Mouse (Mus musculus): ENCODE measurements around the gene Ctnnd2. TPM values are rescaled to one million over a fixed set of nuclear protein-coding genes. Genes with fewer than 3 reads are reported as not detected.

The Ctnnd2 gene
- polyA plus RNA-seq, 1 experiment from 2014 or later = 5.8 TPM

- ATAC-seq (ENCODE audit: insufficient number of reproducible peaks, low FRiP score, low TSS enrichment, low read depth) = no peak
Measured at GRCm38 (mm10) chr15:30700762-30701161, 528.4 kb downstream of the Ctnnd2 start.

GRCm38 (mm10) chr15:30701592-30701991 is 529.2 kb downstream of the Ctnnd2 start:
- no peaks in the 10 kb centered on the region for H3K9me3 ChIP-seq (replicated peaks)
- H3K27ac ChIP-seq (replicated peaks) = no peak overlapping the region
- 78% methylated on average over 5 of the region's 5 CpGs for WGBS
- no peaks in the 10 kb centered on the region for H3K36me3 ChIP-seq
- no peaks in the 10 kb centered on the region for H3K4me1 ChIP-seq
- no peak overlapping the region for H3K4me3 ChIP-seq (replicated peaks)
- H3K27me3 ChIP-seq = no peaks in the 10 kb centered on the region
- no peak overlapping the region for H3K4me2 ChIP-seq (replicated peaks)
- no peak overlapping the region for H3K9ac ChIP-seq
- no peak for ATAC-seq (ENCODE audit: insufficient number of reproducible peaks, low FRiP score, low TSS enrichment, low read depth)

More at GRCm38 (mm10) chr15:30700762-30701161, 528.4 kb downstream of the Ctnnd2 start:
- no peak overlapping the region for H3K4me3 ChIP-seq (replicated peaks)
- no peak overlapping the region for H3K4me2 ChIP-seq (replicated peaks)
- no peaks in the 10 kb centered on the region for H3K9me3 ChIP-seq (replicated peaks)
- H3K4me1 ChIP-seq = no peaks in the 10 kb centered on the region
- H3K36me3 ChIP-seq = no peaks in the 10 kb centered on the region
- no peak overlapping the region for H3K27ac ChIP-seq (replicated peaks)
- 76% methylated on average over 6 of the region's 6 CpGs for WGBS
- H3K9ac ChIP-seq = no peak overlapping the region
- no peaks in the 10 kb centered on the region for H3K27me3 ChIP-seq

- ATAC-seq (ENCODE audit: insufficient number of reproducible peaks, low FRiP score, low TSS enrichment, low read depth) = no peak
- Histone ChIP-seq H3K27ac (replicated peaks) (no peak overlapping the region), H3K4me3 (replicated peaks) (no peak overlapping the region), H3K9me3 (replicated peaks) (no peaks in the 10 kb centered on the region), H3K4me1 (no peaks in the 10 kb centered on the region), H3K36me3 (no peaks in the 10 kb centered on the region), H3K9ac (no peak overlapping the region), H3K27me3 (no peaks in the 10 kb centered on the region), H3K4me2 (replicated peaks) (no peak overlapping the region)
- WGBS = 89% methylated on average over 10 of the region's 10 CpGs
Measured at GRCm38 (mm10) chr15:30709026-30709753, 536.8 kb downstream of the Ctnnd2 start.

- Histone ChIP-seq H3K27ac (replicated peaks) (no peak overlapping the region), H3K9me3 (replicated peaks) (no peaks in the 10 kb centered on the region), H3K4me2 (replicated peaks) (no peak overlapping the region), H3K36me3 (no peaks in the 10 kb centered on the region), H3K4me3 (replicated peaks) (no peak overlapping the region), H3K4me1 (no peaks in the 10 kb centered on the region), H3K27me3 (no peaks in the 10 kb centered on the region), H3K9ac (no peak overlapping the region)
- 80% methylated on average over 2 of the region's 2 CpGs for WGBS
- ATAC-seq (ENCODE audit: insufficient number of reproducible peaks, low FRiP score, low TSS enrichment, low read depth) = no peak
Measured at GRCm38 (mm10) chr15:30709754-30710105, 537.3 kb downstream of the Ctnnd2 start.

- no peak for ATAC-seq (ENCODE audit: insufficient number of reproducible peaks, low FRiP score, low TSS enrichment, low read depth)
- Histone ChIP-seq H3K4me1 (no peaks in the 10 kb centered on the region), H3K27ac (replicated peaks) (no peak overlapping the region), H3K27me3 (no peaks in the 10 kb centered on the region), H3K4me3 (replicated peaks) (no peak overlapping the region), H3K4me2 (replicated peaks) (no peak overlapping the region), H3K9ac (no peak overlapping the region), H3K36me3 (no peaks in the 10 kb centered on the region), H3K9me3 (replicated peaks) (no peaks in the 10 kb centered on the region)
- WGBS = 93% methylated on average over 2 of the region's 2 CpGs
Measured at GRCm38 (mm10) chr15:30714823-30715222, 542.4 kb downstream of the Ctnnd2 start.

- Histone ChIP-seq H3K27ac (replicated peaks) (no peak overlapping the region), H3K9me3 (replicated peaks) (no peaks in the 10 kb centered on the region), H3K36me3 (no peaks in the 10 kb centered on the region), H3K4me3 (replicated peaks) (no peak overlapping the region), H3K27me3 (no peaks in the 10 kb centered on the region), H3K9ac (no peak overlapping the region), H3K4me1 (no peaks in the 10 kb centered on the region), H3K4me2 (replicated peaks) (no peak overlapping the region)
- 79% methylated on average over 3 of the region's 3 CpGs for WGBS
- ATAC-seq (ENCODE audit: insufficient number of reproducible peaks, low FRiP score, low TSS enrichment, low read depth) = no peak
Measured at GRCm38 (mm10) chr15:30718811-30719210, 546.4 kb downstream of the Ctnnd2 start.

GRCm38 (mm10) chr15:30719226-30719625 is 546.8 kb downstream of the Ctnnd2 start:
- H3K27me3 ChIP-seq = no peaks in the 10 kb centered on the region
- no peaks in the 10 kb centered on the region for H3K4me1 ChIP-seq
- H3K4me3 ChIP-seq (replicated peaks) = no peak overlapping the region
- 63% methylated on average over 2 of the region's 2 CpGs for WGBS
- H3K9me3 ChIP-seq (replicated peaks) = no peaks in the 10 kb centered on the region
- no peaks in the 10 kb centered on the region for H3K36me3 ChIP-seq
- no peak overlapping the region for H3K4me2 ChIP-seq (replicated peaks)
- no peak overlapping the region for H3K9ac ChIP-seq
- H3K27ac ChIP-seq (replicated peaks) = no peak overlapping the region
- no peak for ATAC-seq (ENCODE audit: insufficient number of reproducible peaks, low FRiP score, low TSS enrichment, low read depth)

- WGBS = 74% methylated on average over 2 of the region's 2 CpGs
- ATAC-seq (ENCODE audit: insufficient number of reproducible peaks, low FRiP score, low TSS enrichment, low read depth) = no peak
- no peak overlapping the region for H3K9ac ChIP-seq
Measured at GRCm38 (mm10) chr15:30721098-30721497, 548.7 kb downstream of the Ctnnd2 start.

GRCm38 (mm10) chr15:30726066-30726465 is 553.7 kb downstream of the Ctnnd2 start:
- 93% methylated on average over 5 of the region's 5 CpGs for WGBS
- no peak overlapping the region for H3K4me2 ChIP-seq (replicated peaks)
- no peak for ATAC-seq (ENCODE audit: insufficient number of reproducible peaks, low FRiP score, low TSS enrichment, low read depth)
- H3K4me1 ChIP-seq = no peaks in the 10 kb centered on the region
- H3K27me3 ChIP-seq = no peaks in the 10 kb centered on the region
- no peak overlapping the region for H3K27ac ChIP-seq (replicated peaks)
- H3K4me3 ChIP-seq (replicated peaks) = no peak overlapping the region
- H3K36me3 ChIP-seq = no peaks in the 10 kb centered on the region
- H3K9ac ChIP-seq = no peak overlapping the region
- no peaks in the 10 kb centered on the region for H3K9me3 ChIP-seq (replicated peaks)

More at GRCm38 (mm10) chr15:30721098-30721497, 548.7 kb downstream of the Ctnnd2 start:
- Histone ChIP-seq H3K36me3 (no peaks in the 10 kb centered on the region), H3K27me3 (no peaks in the 10 kb centered on the region), H3K9me3 (replicated peaks) (no peaks in the 10 kb centered on the region), H3K27ac (replicated peaks) (no peak overlapping the region), H3K4me3 (replicated peaks) (no peak overlapping the region), H3K4me1 (no peaks in the 10 kb centered on the region), H3K4me2 (replicated peaks) (no peak overlapping the region)

- Histone ChIP-seq H3K9me3 (replicated peaks) (no peaks in the 10 kb centered on the region), H3K27me3 (no peaks in the 10 kb centered on the region), H3K4me1 (no peaks in the 10 kb centered on the region), H3K4me2 (replicated peaks) (no peak overlapping the region), H3K4me3 (replicated peaks) (no peak overlapping the region), H3K9ac (no peak overlapping the region), H3K36me3 (no peaks in the 10 kb centered on the region), H3K27ac (replicated peaks) (no peak overlapping the region)
- no peak for ATAC-seq (ENCODE audit: insufficient number of reproducible peaks, low FRiP score, low TSS enrichment, low read depth)
- WGBS = 27% methylated on average over 4 of the region's 4 CpGs
Measured at GRCm38 (mm10) chr15:30738178-30738577, 565.8 kb downstream of the Ctnnd2 start.

GRCm38 (mm10) chr15:30740728-30741127 is 568.3 kb downstream of the Ctnnd2 start:
- H3K9ac ChIP-seq = no peak overlapping the region
- H3K36me3 ChIP-seq = no peaks in the 10 kb centered on the region
- 11% methylated on average over 6 of the region's 6 CpGs for WGBS
- no peak overlapping the region for H3K4me3 ChIP-seq (replicated peaks)
- no peaks in the 10 kb centered on the region for H3K27me3 ChIP-seq
- no peak overlapping the region for H3K27ac ChIP-seq (replicated peaks)
- ATAC-seq (ENCODE audit: insufficient number of reproducible peaks, low FRiP score, low TSS enrichment, low read depth) = no peak
- no peaks in the 10 kb centered on the region for H3K9me3 ChIP-seq (replicated peaks)
- no peak overlapping the region for H3K4me2 ChIP-seq (replicated peaks)
- no peaks in the 10 kb centered on the region for H3K4me1 ChIP-seq

GRCm38 (mm10) chr15:30757991-30758390 is 585.6 kb downstream of the Ctnnd2 start:
- 62% methylated on average over 2 of the region's 2 CpGs for WGBS
- H3K4me2 ChIP-seq (replicated peaks) = no peak overlapping the region
- ATAC-seq (ENCODE audit: insufficient number of reproducible peaks, low FRiP score, low TSS enrichment, low read depth) = no peak
- H3K9ac ChIP-seq = no peak overlapping the region
- no peaks in the 10 kb centered on the region for H3K27me3 ChIP-seq
- no peak overlapping the region for H3K27ac ChIP-seq (replicated peaks)
- H3K4me3 ChIP-seq (replicated peaks) = no peak overlapping the region
- no peaks in the 10 kb centered on the region for H3K9me3 ChIP-seq (replicated peaks)
- H3K4me1 ChIP-seq = no peaks in the 10 kb centered on the region
- H3K36me3 ChIP-seq = no peaks in the 10 kb centered on the region
